In genomic region chr6:87567686-87568593, GRCm38 (mm10) we compare ENCODE assay signal across 17 mouse cellular contexts. TPM values are rescaled to one million over a fixed set of nuclear protein-coding genes. Genes with fewer than 3 reads are reported as not detected.
DNase-seq lines count a peak whose midpoint lies in the region; ATAC-seq and TF ChIP-seq lines count a peak whose summit lies in the region.
"Had no signal": no experiment of that assay in that cellular context is flagged by ENCODE, and none has a peak within 500 bp of the region (broad histone marks: within the 10 kb centered on the region; RNA-seq: fewer than 3 reads in every experiment).

No protein-coding gene starts in this region.

- intact Hi-C loops in gastrocnemius, postnatal 14 days (cut with DNase I; ENCODE audit: low total_unique reads), result no loop called here

- peak; percentile 45 for TF ChIP-seq CTCF in lung, postnatal 0 days (IDR thresholded peaks at IDR 0.05)

- TF ChIP-seq EP300 in lung, postnatal 0 days (IDR thresholded peaks at IDR 0.05), result no peak

- peaks cover 5% of the 10 kb centered on the region; the same call in 1 of the 2 replicates for H3K9me3 ChIP-seq in forebrain, embryonic 10.5 days
- H3K9me3 ChIP-seq in forebrain, embryonic 13.5 days (replicated peaks), result no peaks in the 10 kb centered on the region; the same call in 1 of the 2 replicates
- H3K9me3 ChIP-seq in lung, postnatal 0 days (ENCODE audit: low read length), result no peaks in the 10 kb centered on the region
- H3K9me3 ChIP-seq in midbrain, embryonic 14.5 days (ENCODE audit: control insufficient read depth, low read length), result no peaks in the 10 kb centered on the region
- H3K9me3 ChIP-seq in hindbrain, embryonic 14.5 days (ENCODE audit: control insufficient read depth, low read length), result no peaks in the 10 kb centered on the region
- H3K9me3 ChIP-seq: G1E; liver, embryonic 15.5 days; midbrain, embryonic 13.5 days; neural tube, embryonic 12.5 days had no signal

- H3K4me2 ChIP-seq in forebrain, embryonic 13.5 days, result no peak overlapping the region
- no peak overlapping the region for H3K4me2 ChIP-seq in lung, postnatal 0 days (replicated peaks; ENCODE audit: low read depth, low read length)
- H3K4me2 ChIP-seq in midbrain, embryonic 14.5 days (ENCODE audit: low read length), result no peak overlapping the region
- H3K4me2 ChIP-seq in hindbrain, embryonic 14.5 days (replicated peaks), result no peak overlapping the region
- H3K4me2 ChIP-seq: liver, embryonic 15.5 days; midbrain, embryonic 13.5 days; neural tube, embryonic 12.5 days had no signal

- H3K4me1 ChIP-seq in forebrain, embryonic 10.5 days, result peaks cover 8% of the 10 kb centered on the region; the same call in 1 of the 2 replicates
- H3K4me1 ChIP-seq in forebrain, embryonic 13.5 days, result no peaks in the 10 kb centered on the region
- no peaks in the 10 kb centered on the region for H3K4me1 ChIP-seq in lung, postnatal 0 days (ENCODE audit: insufficient read depth, low read depth, low read length)
- H3K4me1 ChIP-seq in midbrain, embryonic 14.5 days (ENCODE audit: control insufficient read depth, insufficient read depth, low read length), result no peaks in the 10 kb centered on the region
- H3K4me1 ChIP-seq in hindbrain, embryonic 14.5 days (replicated peaks; ENCODE audit: control insufficient read depth, insufficient read depth, low read length), result no peaks in the 10 kb centered on the region
- H3K4me1 ChIP-seq: liver, embryonic 15.5 days; midbrain, embryonic 13.5 days; neural tube, embryonic 12.5 days had no signal

- peak; percentile 12 for DNase-seq in forebrain, embryonic 10.5 days (ENCODE audit: extremely low spot score, low spot score)
- peak; percentile 39 for DNase-seq in 416B (ENCODE audit: low read depth)
- peak; percentile 47 for DNase-seq in gastrocnemius, postnatal 14 days
- peak; percentile 71 for DNase-seq in lung, postnatal 0 days (ENCODE audit: low spot score)
- DNase-seq in midbrain, embryonic 14.5 days, result no peak
- no peak for DNase-seq in hindbrain, embryonic 14.5 days (ENCODE audit: low spot score)
- DNase-seq in ovary, postnatal 36 days (ENCODE audit: low spot score), result no peak
- DNase-seq: adrenal gland, postnatal 10 days; retina, postnatal 1 day; thymus, postnatal 4 days had no signal

- no peak for ATAC-seq in forebrain, embryonic 13.5 days
- ATAC-seq in lung, postnatal 0 days, result peak; percentile 94
- ATAC-seq in midbrain, embryonic 14.5 days (ENCODE audit: low FRiP score, low TSS enrichment), result no peak
- no peak for ATAC-seq in hindbrain, embryonic 14.5 days (ENCODE audit: low FRiP score)
- ATAC-seq: midbrain, embryonic 13.5 days had no signal

- H3K4me3 ChIP-seq in forebrain, embryonic 10.5 days, result no peak overlapping the region
- H3K4me3 ChIP-seq in forebrain, embryonic 13.5 days, result no peak overlapping the region
- H3K4me3 ChIP-seq in lung, postnatal 0 days (ENCODE audit: low read depth, low read length), result no peak overlapping the region
- H3K4me3 ChIP-seq in midbrain, embryonic 14.5 days (replicated peaks; ENCODE audit: low read depth, low read length), result no peak overlapping the region
- no peak overlapping the region for H3K4me3 ChIP-seq in hindbrain, embryonic 14.5 days (replicated peaks; ENCODE audit: low read length)
- H3K4me3 ChIP-seq: erythroblast, embryonic 14.5 days; hindbrain, embryonic 10.5 days; liver, embryonic 15.5 days; midbrain, embryonic 13.5 days; neural tube, embryonic 12.5 days had no signal

- H3K27me3 ChIP-seq in forebrain, embryonic 10.5 days (ENCODE audit: poor library complexity, severe bottlenecking), result no peaks in the 10 kb centered on the region
- H3K27me3 ChIP-seq in forebrain, embryonic 13.5 days, result no peaks in the 10 kb centered on the region
- H3K27me3 ChIP-seq in lung, postnatal 0 days (replicated peaks; ENCODE audit: insufficient read depth, low read length), result no peaks in the 10 kb centered on the region
- no peaks in the 10 kb centered on the region for H3K27me3 ChIP-seq in midbrain, embryonic 14.5 days (ENCODE audit: control insufficient read depth, insufficient read depth, low read length)
- no peaks in the 10 kb centered on the region for H3K27me3 ChIP-seq in hindbrain, embryonic 14.5 days (ENCODE audit: control insufficient read depth, insufficient read depth, low read length)
- H3K27me3 ChIP-seq: midbrain, embryonic 13.5 days; neural tube, embryonic 12.5 days had no signal

- H3K27ac ChIP-seq in forebrain, embryonic 10.5 days, result no peak overlapping the region
- H3K27ac ChIP-seq in forebrain, embryonic 13.5 days, result no peak overlapping the region
- no peak overlapping the region for H3K27ac ChIP-seq in lung, postnatal 0 days (ENCODE audit: low read length)
- no peak overlapping the region for H3K27ac ChIP-seq in midbrain, embryonic 14.5 days (replicated peaks; ENCODE audit: low read depth, low read length)
- H3K27ac ChIP-seq in hindbrain, embryonic 14.5 days, result no peak overlapping the region
- H3K27ac ChIP-seq: hindbrain, embryonic 10.5 days; liver, embryonic 15.5 days; midbrain, embryonic 13.5 days; neural tube, embryonic 12.5 days had no signal

- H3K9ac ChIP-seq in forebrain, embryonic 13.5 days, result no peak overlapping the region
- H3K9ac ChIP-seq in lung, postnatal 0 days (replicated peaks; ENCODE audit: low read depth), result no peak overlapping the region
- no peak overlapping the region for H3K9ac ChIP-seq in midbrain, embryonic 14.5 days (replicated peaks; ENCODE audit: low read length)
- no peak overlapping the region for H3K9ac ChIP-seq in hindbrain, embryonic 14.5 days
- H3K9ac ChIP-seq: liver, embryonic 15.5 days; midbrain, embryonic 13.5 days; neural tube, embryonic 12.5 days had no signal

- WGBS in forebrain, embryonic 10.5 days, result 63% methylated on average over 9 of the region's 9 CpGs
- 61% methylated on average over 9 of the region's 9 CpGs for WGBS in forebrain, embryonic 13.5 days
- 44% methylated on average over 9 of the region's 9 CpGs for WGBS in lung, postnatal 0 days
- 65% methylated on average over 9 of the region's 9 CpGs for WGBS in midbrain, embryonic 14.5 days
- WGBS in hindbrain, embryonic 14.5 days, result 60% methylated on average over 9 of the region's 9 CpGs

- H3K36me3 ChIP-seq in forebrain, embryonic 10.5 days (replicated peaks), result no peaks in the 10 kb centered on the region
- H3K36me3 ChIP-seq in forebrain, embryonic 13.5 days (ENCODE audit: poor library complexity, severe bottlenecking), result no peaks in the 10 kb centered on the region
- no peaks in the 10 kb centered on the region for H3K36me3 ChIP-seq in lung, postnatal 0 days (ENCODE audit: insufficient read depth, low read length)
- no peaks in the 10 kb centered on the region for H3K36me3 ChIP-seq in midbrain, embryonic 14.5 days (ENCODE audit: control insufficient read depth, insufficient read depth, low read length)
- H3K36me3 ChIP-seq in hindbrain, embryonic 14.5 days (replicated peaks; ENCODE audit: control insufficient read depth, insufficient read depth), result no peaks in the 10 kb centered on the region
- H3K36me3 ChIP-seq: G1E; hindbrain, embryonic 10.5 days; liver, embryonic 15.5 days; midbrain, embryonic 13.5 days; neural tube, embryonic 12.5 days had no signal

RNA-seq across cellular contexts. Expression of gene Prokr1, which starts 22.6 kb away (rescaled TPM):
- polyA plus RNA-seq in forebrain, embryonic 10.5 days (2016; fragmentation: Nextera tagmentation; extraction: Ambion mirVana), result 2.3 and 3.2 TPM in 2 replicates
- 5.0 and 5.9 TPM in 2 replicates for polyA plus RNA-seq in forebrain, embryonic 13.5 days (2015; fragmentation: Nextera tagmentation; extraction: Ambion mirVana)
- 1 to 10 TPM; 2.2 to 3.6 TPM for total RNA-seq in gastrocnemius, postnatal 14 days (2021)
- 0.41 and 0.52 TPM in 2 replicates for polyA plus RNA-seq in lung, postnatal 0 days (2015; fragmentation: Nextera tagmentation; extraction: Ambion mirVana)
- polyA plus RNA-seq in midbrain, embryonic 14.5 days (2014; fragmentation: Nextera tagmentation; extraction: Ambion mirVana), result 1.00 and 1.5 TPM in 2 replicates
- 1.7 and 2.7 TPM in 2 replicates for polyA plus RNA-seq in hindbrain, embryonic 14.5 days (2014; fragmentation: Nextera tagmentation; extraction: Ambion mirVana)

RNA-seq across cellular contexts. Expression of gene Arhgap25, which starts 34.9 kb away (rescaled TPM):
- polyA plus RNA-seq in forebrain, embryonic 10.5 days (2016; fragmentation: Nextera tagmentation; extraction: Ambion mirVana), result 1.9 and 2.0 TPM in 2 replicates
- polyA plus RNA-seq in forebrain, embryonic 13.5 days (2015; fragmentation: Nextera tagmentation; extraction: Ambion mirVana), result 1.2 and 1.8 TPM in 2 replicates
- 1 to 10 TPM; 2.1 to 2.9 TPM for total RNA-seq in gastrocnemius, postnatal 14 days (2021)
- 9.9 and 10.2 TPM in 2 replicates for polyA plus RNA-seq in lung, postnatal 0 days (2015; fragmentation: Nextera tagmentation; extraction: Ambion mirVana)
- 1.1 and 2.4 TPM in 2 replicates for polyA plus RNA-seq in midbrain, embryonic 14.5 days (2014; fragmentation: Nextera tagmentation; extraction: Ambion mirVana)
- polyA plus RNA-seq in hindbrain, embryonic 14.5 days (2014; fragmentation: Nextera tagmentation; extraction: Ambion mirVana), result 2.8 and 3.2 TPM in 2 replicates
- polyA plus RNA-seq: erythroblast, embryonic 14.5 days had no signal

Comparison
In these comparisons a context has a peak if more than half of its experiments do, and no peak if none do; other contexts are left out.
1. DNase-seq: peak in forebrain, embryonic 10.5 days (single experiment), 416B (single experiment), gastrocnemius, postnatal 14 days (single experiment) and lung, postnatal 0 days (single experiment); none in midbrain, embryonic 14.5 days (single experiment), hindbrain, embryonic 14.5 days (single experiment) and ovary, postnatal 36 days (single experiment).